Mouse (Mus musculus): ENCODE measurements around the gene Trio.

- no peak for TF ChIP-seq CTCF (IDR thresholded peaks at IDR 0.05; ENCODE audit: extremely low read depth, insufficient read depth, insufficient read length, insufficient replicate concordance)
- no peak for TF ChIP-seq POLR2A (IDR thresholded peaks at IDR 0.05; ENCODE audit: low read depth, low read length)
Measured at GRCm38 (mm10) chr15:27875753-27876152, 149.9 kb downstream of the Trio start.
